Mouse (Mus musculus) B cell, adult 67 days (primary cell): ENCODE measurements around the gene Calu. TPM values are rescaled to one million over a fixed set of nuclear protein-coding genes. Genes with fewer than 3 reads are reported as not detected.

Experiments used
- total RNA-seq, 2 experiments: library from RNA; stranded (reverse); gene quantifications; 4 replicates each; pipeline ENCODE4 v1.2.4; 2023

The Calu gene
- total RNA-seq: 10 to 100 TPM; 42.9 to 52.3 TPM

GRCm38 (mm10) chr6:29347665-29348370 is at the start of gene Calu:
Gene Calu, plus strand, starts transcription at chr6:29348069.

DNA sequence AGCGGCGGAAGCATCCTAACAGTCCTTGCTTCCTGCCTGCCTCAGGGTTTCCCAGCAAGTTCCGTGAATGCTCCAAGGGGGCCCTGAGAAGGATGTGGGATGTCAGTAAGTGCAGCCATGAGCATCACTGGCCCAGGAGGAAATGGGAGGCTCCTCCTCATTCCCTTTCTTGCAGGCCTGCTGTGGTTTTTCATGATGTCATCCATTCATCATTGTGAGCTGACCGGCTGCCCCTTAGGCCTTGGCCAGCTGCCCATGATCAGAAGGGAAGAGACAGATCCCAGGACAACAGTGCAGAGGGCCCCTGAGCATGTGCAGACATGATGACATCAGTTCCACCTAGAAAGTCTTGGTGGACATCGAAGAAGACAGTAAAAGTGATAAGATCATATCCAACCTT is 29.0 kb upstream of the Calu start, which contains the start of gene Fam71f1:
Gene Fam71f1, plus strand, starts transcription at position 262 of the 400 bp plus-strand sequence.

GRCm38 (mm10) chr6:29388052-29388518 is 40.2 kb downstream of the Calu start, which contains the start of gene Opn1sw:
Gene Opn1sw, minus strand, starts transcription at chr6:29388468.

DNA sequence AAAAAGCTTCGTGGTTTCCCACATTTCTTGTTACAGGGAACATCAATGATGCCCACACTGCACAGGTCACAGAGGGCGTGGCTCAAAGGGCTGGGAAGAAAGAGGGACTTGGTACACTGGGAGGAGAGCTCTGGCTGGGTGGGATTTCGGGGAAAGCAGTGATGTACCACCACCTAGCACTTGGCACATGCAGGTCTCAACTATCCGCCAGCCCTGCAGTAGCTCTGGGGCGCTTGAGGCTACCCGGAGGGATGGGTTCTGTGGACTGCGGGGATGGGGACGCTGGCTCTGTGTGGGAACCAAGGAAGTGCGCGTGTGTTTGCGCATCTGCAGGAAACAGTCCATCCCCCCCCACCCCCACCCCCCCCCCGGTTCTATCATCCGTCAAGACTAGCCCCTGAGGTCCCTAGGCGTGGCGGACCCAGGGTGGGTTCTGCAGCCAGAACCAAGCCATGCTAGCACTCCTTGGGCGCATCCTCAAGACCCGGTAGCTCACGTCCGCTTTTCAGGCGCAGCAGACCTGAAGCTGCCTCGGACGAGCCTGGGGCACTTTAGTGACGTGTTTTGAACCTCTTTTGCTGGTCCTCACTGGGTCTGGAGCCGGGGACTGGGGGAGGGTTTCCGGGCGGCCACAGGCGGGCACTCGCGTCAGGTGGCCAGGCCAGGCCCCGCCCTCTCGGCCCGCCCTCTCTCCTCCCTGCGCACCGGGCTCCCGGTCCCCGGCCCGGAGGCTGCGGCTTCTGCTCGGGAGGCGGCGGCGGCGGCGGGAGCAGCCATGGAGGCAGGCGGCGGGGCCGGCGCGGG is 48.2 kb downstream of the Calu start, which contains the start of gene Ccdc136:
Gene Ccdc136, plus strand, starts transcription at position 400 of the 804 bp plus-strand sequence.

Other genes starting within 250 kb of the Calu start
- 10 to 100 TPM; 84.3 to 84.6 TPM for gene Rbm28, start 183.1 kb upstream of the Calu start, total RNA-seq
- under 1 TPM in 1 of 2 experiments, not detected in 1; 0.26 TPM for gene Prrt4, start 168.5 kb upstream of the Calu start, total RNA-seq
- 10 to 100 TPM; 69.1 to 73.9 TPM for gene Impdh1, start 131.7 kb upstream of the Calu start, total RNA-seq
- 10 to 100 TPM; 15.4 to 18.3 TPM for gene Hilpda, start 75.6 kb upstream of the Calu start, total RNA-seq
- gene Fam71f2, start 68.5 kb upstream of the Calu start, total RNA-seq: 1 to 10 TPM in 1 of 2 experiments, not detected in 1; 1.1 TPM
- not detected for gene Fam71f1, start 28.9 kb upstream of the Calu start, total RNA-seq
- gene Opn1sw, start 40.4 kb downstream of the Calu start, total RNA-seq: not detected
- gene Ccdc136, start 48.2 kb downstream of the Calu start, total RNA-seq: not detected
- not detected for gene Flnc, start 85.2 kb downstream of the Calu start, total RNA-seq
- 100 to 1,000 TPM; 185 to 190 TPM for gene Atp6v1f, start 119.6 kb downstream of the Calu start, total RNA-seq
- gene Atp6v1fnb, start 123.4 kb downstream of the Calu start, total RNA-seq: 1 to 10 TPM; 6.1 to 8.7 TPM
- under 1 TPM in 1 of 2 experiments, not detected in 1; 0.26 TPM for gene Kcp, start 159.9 kb downstream of the Calu start, total RNA-seq
- 100 to 1,000 TPM; 278 to 284 TPM for gene Irf5, start 178.6 kb downstream of the Calu start, total RNA-seq